Mouse (Mus musculus): ENCODE measurements around the gene Armc12. TPM values are rescaled to one million over a fixed set of nuclear protein-coding genes. Genes with fewer than 3 reads are reported as not detected.

Gene Armc12
- total and polyA plus RNA-seq, 3 experiments = 0.33 TPM; not detected in 2

GRCm38 (mm10) chr17:28502196-28502821 lies 28.3 kb upstream of the Armc12 start:
- DNase-seq = peak; percentile 62 to 74

DNA sequence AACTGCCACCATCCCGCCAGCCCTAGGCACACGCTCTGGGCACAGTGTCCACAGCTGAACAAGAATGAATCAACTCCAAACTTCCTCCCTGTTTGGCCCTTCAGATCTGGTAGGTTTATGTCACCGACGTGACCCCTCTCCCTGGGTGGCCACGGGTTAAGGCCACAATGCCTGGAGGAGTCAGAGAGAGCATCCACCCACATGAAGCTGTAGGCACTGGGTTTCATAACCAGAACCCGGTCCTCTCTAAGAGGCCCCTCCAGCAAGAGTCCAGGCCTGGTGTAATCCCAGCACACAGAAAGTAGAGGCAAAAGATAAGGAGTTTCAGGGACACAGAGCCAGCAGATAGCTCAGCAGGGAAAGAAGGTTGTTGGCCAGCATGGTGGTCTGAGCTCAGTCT lies 26.4 kb upstream of the Armc12 start:
- no peak overlapping the region for H3K4me3 ChIP-seq
- DNase-seq = no peak
- H3K9ac ChIP-seq (ENCODE audit: low read depth, low read length) = no peak overlapping the region
- H3K4me1 ChIP-seq (ENCODE audit: control insufficient read depth, insufficient read depth, low read length) = no peaks in the 10 kb centered on the region
- 80% methylated on average over 6 of the region's 6 CpGs for WGBS
- H3K36me3 ChIP-seq (ENCODE audit: control insufficient read depth, insufficient read depth, low read length) = no peaks in the 10 kb centered on the region
- intact Hi-C loops (cut with DNase I) = no loop called here
- TF ChIP-seq POLR2A (IDR thresholded peaks at IDR 0.05; ENCODE audit: insufficient read depth, low read depth, low read length) = no peak
- TF ChIP-seq CTCF (IDR thresholded peaks at IDR 0.05) = no peak
- no peak for TF ChIP-seq EP300 (IDR thresholded peaks at IDR 0.05; ENCODE audit: insufficient read depth, low read depth, low read length)
- H3K27me3 ChIP-seq (ENCODE audit: control insufficient read depth, insufficient read depth, low read length) = no peaks in the 10 kb centered on the region
- no peak overlapping the region for H3K27ac ChIP-seq
- no peaks in the 10 kb centered on the region for H3K79me2 ChIP-seq (replicated peaks; ENCODE audit: control insufficient read depth, insufficient read depth, low read length)

More at GRCm38 (mm10) chr17:28502196-28502821, 28.3 kb upstream of the Armc12 start:
- no peak overlapping the region for H3K9ac ChIP-seq (ENCODE audit: low read depth, low read length)
- H3K4me3 ChIP-seq = no peak overlapping the region
- H3K79me2 ChIP-seq (replicated peaks; ENCODE audit: control insufficient read depth, insufficient read depth, low read length) = no peaks in the 10 kb centered on the region
- TF ChIP-seq POLR2A (IDR thresholded peaks at IDR 0.05; ENCODE audit: insufficient read depth, low read depth, low read length) = no peak
- TF ChIP-seq EP300 (IDR thresholded peaks at IDR 0.05; ENCODE audit: insufficient read depth, low read depth, low read length) = no peak
- no peak for TF ChIP-seq CTCF (IDR thresholded peaks at IDR 0.05)
- intact Hi-C loops (cut with DNase I) = no loop called here
- H3K4me1 ChIP-seq (ENCODE audit: control insufficient read depth, insufficient read depth, low read length) = no peaks in the 10 kb centered on the region
- WGBS = 41% methylated on average over 7 of the region's 7 CpGs
- H3K36me3 ChIP-seq (ENCODE audit: control insufficient read depth, insufficient read depth, low read length) = no peaks in the 10 kb centered on the region
- H3K27ac ChIP-seq = no peak overlapping the region
- no peaks in the 10 kb centered on the region for H3K27me3 ChIP-seq (ENCODE audit: control insufficient read depth, insufficient read depth, low read length)

GRCm38 (mm10) chr17:28505591-28505990 lies 25.0 kb upstream of the Armc12 start:
- Histone ChIP-seq H3K79me2 (replicated peaks; ENCODE audit: control insufficient read depth, insufficient read depth, low read length) (no peaks in the 10 kb centered on the region), H3K4me3 (no peak overlapping the region), H3K27ac (no peak overlapping the region), H3K36me3 (ENCODE audit: control insufficient read depth, insufficient read depth, low read length) (no peaks in the 10 kb centered on the region), H3K4me1 (ENCODE audit: control insufficient read depth, insufficient read depth, low read length) (no peaks in the 10 kb centered on the region), H3K27me3 (ENCODE audit: control insufficient read depth, insufficient read depth, low read length) (no peaks in the 10 kb centered on the region), H3K9ac (ENCODE audit: low read depth, low read length) (no peak overlapping the region)
- TF ChIP-seq EP300 (IDR thresholded peaks at IDR 0.05; ENCODE audit: insufficient read depth, low read depth, low read length) = no peak
- TF ChIP-seq POLR2A (IDR thresholded peaks at IDR 0.05; ENCODE audit: insufficient read depth, low read depth, low read length) = no peak
- no peak for TF ChIP-seq CTCF (IDR thresholded peaks at IDR 0.05)
- DNase-seq = no peak
- 90% methylated on average over 4 of the region's 4 CpGs for WGBS
- intact Hi-C loops (cut with DNase I) = no loop called here

DNA sequence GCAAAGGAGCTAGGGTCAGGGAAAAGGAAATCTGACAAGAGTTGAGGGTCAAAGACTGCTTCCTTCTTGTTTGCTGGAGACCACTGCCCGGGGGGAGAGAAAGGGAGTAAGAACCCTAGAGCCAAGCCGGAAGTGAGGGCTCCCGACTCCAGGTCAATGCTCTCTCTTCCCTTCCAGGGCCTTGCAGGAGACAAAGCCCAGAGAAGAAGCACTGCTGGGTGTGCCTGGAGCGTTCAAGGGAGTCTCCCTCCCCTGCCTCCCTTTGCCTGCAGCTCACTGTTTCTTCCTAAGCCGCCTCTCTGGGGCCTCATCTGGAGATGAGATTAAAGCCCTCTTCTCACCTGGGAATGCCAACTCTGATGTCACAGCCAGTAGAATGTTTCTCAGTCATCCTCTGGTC lies 23.7 kb upstream of the Armc12 start:
- H3K4me1 ChIP-seq (ENCODE audit: control insufficient read depth, insufficient read depth, low read length) = peaks cover 6% of the 10 kb centered on the region
- H3K27ac ChIP-seq = no peak overlapping the region
- no peaks in the 10 kb centered on the region for H3K79me2 ChIP-seq (replicated peaks; ENCODE audit: control insufficient read depth, insufficient read depth, low read length)
- H3K36me3 ChIP-seq (ENCODE audit: control insufficient read depth, insufficient read depth, low read length) = no peaks in the 10 kb centered on the region
- no peak overlapping the region for H3K9ac ChIP-seq (ENCODE audit: low read depth, low read length)
- no peak overlapping the region for H3K4me3 ChIP-seq
- DNase-seq = no peak
- TF ChIP-seq EP300 (IDR thresholded peaks at IDR 0.05; ENCODE audit: insufficient read depth, low read depth, low read length) (no peak), POLR2A (IDR thresholded peaks at IDR 0.05; ENCODE audit: insufficient read depth, low read depth, low read length) (no peak), CTCF (IDR thresholded peaks at IDR 0.05) (no peak)
- intact Hi-C loops (cut with DNase I) = no loop called here
- WGBS = 29% methylated on average over 5 of the region's 5 CpGs
- H3K27me3 ChIP-seq (ENCODE audit: control insufficient read depth, insufficient read depth, low read length) = no peaks in the 10 kb centered on the region

DNA sequence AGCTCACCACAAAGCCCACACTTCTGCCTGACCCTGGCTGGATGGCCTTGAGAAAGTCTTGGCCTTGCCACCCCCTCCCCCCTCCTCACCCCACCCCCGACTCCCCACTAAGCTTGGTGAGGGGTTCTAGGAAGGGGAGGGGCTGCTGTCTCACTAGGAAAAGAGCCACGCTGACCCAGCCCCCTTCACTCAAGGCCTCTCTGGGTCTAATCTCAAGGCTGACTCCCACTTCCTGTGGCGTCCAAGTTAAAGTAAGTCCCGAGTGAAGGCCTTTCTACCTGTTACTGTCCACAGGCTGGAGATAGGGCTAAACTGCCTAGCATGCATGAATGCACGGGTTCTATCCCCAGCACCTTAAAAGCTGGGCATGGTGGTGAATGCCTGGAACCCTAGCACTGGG lies 23.1 kb upstream of the Armc12 start:
- TF ChIP-seq POLR2A (IDR thresholded peaks at IDR 0.05; ENCODE audit: insufficient read depth, low read depth, low read length) = no peak
- no peak for TF ChIP-seq EP300 (IDR thresholded peaks at IDR 0.05; ENCODE audit: insufficient read depth, low read depth, low read length)
- no peak for TF ChIP-seq CTCF (IDR thresholded peaks at IDR 0.05)
- H3K4me1 ChIP-seq (ENCODE audit: control insufficient read depth, insufficient read depth, low read length) = peaks cover 12% of the 10 kb centered on the region
- no peaks in the 10 kb centered on the region for H3K79me2 ChIP-seq (replicated peaks; ENCODE audit: control insufficient read depth, insufficient read depth, low read length)
- H3K27ac ChIP-seq = no peak overlapping the region
- intact Hi-C loops (cut with DNase I) = no loop called here
- H3K27me3 ChIP-seq (ENCODE audit: control insufficient read depth, insufficient read depth, low read length) = no peaks in the 10 kb centered on the region
- H3K9ac ChIP-seq (ENCODE audit: low read depth, low read length) = no peak overlapping the region
- WGBS = 41% methylated on average over 5 of the region's 5 CpGs
- H3K4me3 ChIP-seq = no peak overlapping the region
- H3K36me3 ChIP-seq (ENCODE audit: control insufficient read depth, insufficient read depth, low read length) = no peaks in the 10 kb centered on the region; the same call in 1 of the 2 replicates
- DNase-seq = no peak

All from heart, adult 2 months (tissue).